Mouse (Mus musculus) myocyte (in vitro differentiated cells): ENCODE measurements at regions not wholly inside any gene's neighbourhood (a gene's known extent, or its start where the extent isn't known, plus 50 kb on each side); places are given as distances from the start of the nearest gene placed in this dataset.

Source experiments
- E2F4 ChIP-seq: IDR thresholded peaks from one replicate; pipeline ENCODE4 v1.6.1; 2011; ENCODE audit warnings: mild to moderate bottlenecking, control low read depth, moderate library complexity; ENCODE audit not compliant: insufficient read depth
- MAX ChIP-seq: IDR thresholded peaks from one replicate; pipeline ENCODE4 v1.6.1; 2011; ENCODE audit warnings: low read depth, mild to moderate bottlenecking, control low read depth
- MYOG ChIP-seq, 3 experiments: IDR thresholded peaks; one replicate each; pipeline ENCODE4 v1.6.1; 2011; ENCODE audit warnings: control low read depth in 2 of 3, low read depth in 2 of 3, mild to moderate bottlenecking in 2 of 3; ENCODE audit not compliant: insufficient read length in 2 of 3, control insufficient read depth in 1 of 3, insufficient read depth in 1 of 3
- POLR2A ChIP-seq: IDR thresholded peaks from one replicate; pipeline ENCODE4 v1.6.1; 2011; ENCODE audit warnings: low read depth, mild to moderate bottlenecking, control low read depth, moderate library complexity; ENCODE audit not compliant: insufficient read length
- POLR2AphosphoS2 ChIP-seq: IDR thresholded peaks from one replicate; pipeline ENCODE4 v1.6.1; 2011; ENCODE audit warnings: low read depth, control low read depth; ENCODE audit not compliant: insufficient read length
- TCF12 ChIP-seq: IDR thresholded peaks from one replicate; pipeline ENCODE4 v1.6.1; 2011; ENCODE audit warnings: mild to moderate bottlenecking, control low read depth; ENCODE audit not compliant: poor library complexity, insufficient read depth, severe bottlenecking
- USF1 ChIP-seq: IDR thresholded peaks from one replicate; pipeline ENCODE4 v1.6.1; 2011; ENCODE audit warnings: low read depth, mild to moderate bottlenecking, control low read depth, moderate library complexity

- TF ChIP-seq POLR2A (no peak), USF1 (peak; percentile 28), E2F4 (no peak), MAX (no peak), MYOG (IDR thresholded peaks at IDR 0.05; ENCODE audit: control insufficient read depth in 1 of 3, insufficient read depth in 1 of 3, insufficient read length in 2 of 3, low read depth in 2 of 3) (no peak), POLR2AphosphoS2 (no peak), TCF12 (no peak)
These were observed 90.6 kb upstream of the Ptprk start for GRCm38 (mm10) chr10:27984047-27984446.
